Mouse (Mus musculus): ENCODE results near the gene Sprr2f. TPM values are rescaled to one million over a fixed set of nuclear protein-coding genes. Genes with fewer than 3 reads are reported as not detected.

The Sprr2f gene
- polyA plus RNA-seq (2016; fragmentation: Nextera tagmentation; extraction: Ambion mirVana): not detected in 2 replicates

DNA sequence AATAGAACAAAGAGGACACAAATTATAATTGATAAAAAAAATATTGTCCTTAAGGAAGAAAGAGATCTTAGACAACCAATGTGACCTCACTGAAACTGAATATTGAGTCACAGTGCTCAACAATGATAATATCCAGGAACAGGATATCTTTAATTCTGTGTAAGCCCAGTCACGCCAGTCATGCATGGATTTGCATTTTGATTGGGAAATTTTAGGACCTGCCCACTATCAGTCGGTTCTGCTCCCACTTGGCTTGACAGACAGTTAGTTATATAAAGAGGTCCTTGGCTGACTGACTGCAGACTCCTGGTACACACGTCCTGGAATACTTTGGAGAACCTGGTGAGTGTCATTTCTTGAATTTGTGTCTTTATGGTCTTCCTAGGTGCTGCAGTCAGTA lies at the start of gene Sprr2f:
Gene Sprr2f, plus strand, starts transcription at position 301 of the 400 bp plus-strand sequence.
- Histone ChIP-seq H3K27ac (no peak within 1 kb of the TSS), H3K9ac (no peak within 1 kb of the TSS), H3K4me2 (replicated peaks) (no peak within 1 kb of the TSS), H3K4me1 (no peaks in the 10 kb centered on the region), H3K4me3 (no peak within 1 kb of the TSS), H3K9me3 (no peaks in the 10 kb centered on the region), H3K27me3 (replicated peaks) (no peaks in the 10 kb centered on the region), H3K36me3 (no peaks in the 10 kb centered on the region)
- 75% methylated on average over 3 of the region's 3 CpGs for WGBS
- no peak for ATAC-seq (ENCODE audit: low FRiP score, low read depth)

DNA sequence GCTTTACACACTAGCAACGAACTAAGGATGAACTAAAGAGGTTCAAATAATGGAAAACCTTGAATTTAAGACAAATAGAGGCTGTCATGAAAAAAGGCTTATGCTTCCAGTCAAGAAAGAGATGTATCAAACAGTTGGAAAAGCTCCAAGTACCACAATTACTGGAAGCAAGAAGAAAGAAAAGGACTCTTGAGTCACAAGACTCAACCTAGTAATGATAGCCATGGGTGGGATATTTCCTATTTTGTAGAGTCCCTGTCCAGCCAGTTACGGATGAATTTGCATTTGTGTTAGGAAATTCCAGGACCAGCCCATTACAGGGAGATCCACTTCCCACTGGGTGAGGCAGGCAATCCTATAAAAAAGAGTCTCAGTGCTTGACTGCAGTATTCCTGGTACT lies 48.7 kb upstream of the Sprr2f start, which contains the start of gene Sprr2b:
Gene Sprr2b, plus strand, starts transcription at position 301 of the 400 bp plus-strand sequence.
- Histone ChIP-seq H3K4me3 (no peak within 1 kb of the TSS), H3K9ac (no peak within 1 kb of the TSS), H3K4me2 (replicated peaks) (no peak within 1 kb of the TSS), H3K9me3 (no peaks in the 10 kb centered on the region), H3K4me1 (no peaks in the 10 kb centered on the region), H3K27ac (no peak within 1 kb of the TSS), H3K36me3 (no peaks in the 10 kb centered on the region), H3K27me3 (replicated peaks) (no peaks in the 10 kb centered on the region)
- WGBS: 77% methylated on average over 2 of the region's 2 CpGs
- no peak for ATAC-seq (ENCODE audit: low FRiP score, low read depth)

DNA sequence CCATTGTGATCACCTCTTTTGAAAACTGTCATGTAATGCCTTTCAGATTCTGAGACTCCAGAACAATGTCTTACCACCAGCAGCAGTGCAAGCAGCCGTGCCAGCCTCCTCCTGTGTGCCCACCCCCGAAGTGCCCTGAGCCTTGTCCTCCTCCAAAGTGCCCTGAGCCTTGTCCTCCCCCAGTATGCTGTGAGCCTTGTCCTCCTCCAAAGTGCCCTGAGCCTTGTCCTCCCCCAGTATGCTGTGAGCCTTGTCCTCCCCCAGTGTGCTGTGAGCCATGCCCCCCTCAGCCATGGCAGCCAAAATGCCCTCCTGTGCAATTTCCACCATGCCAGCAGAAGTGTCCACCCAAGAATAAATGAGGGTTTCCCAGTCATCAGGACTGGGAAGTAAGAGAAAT lies 47.6 kb upstream of the Sprr2f start:
- Histone ChIP-seq H3K4me3 (no peak overlapping the region), H3K27me3 (replicated peaks) (no peaks in the 10 kb centered on the region), H3K9ac (no peak overlapping the region), H3K27ac (no peak overlapping the region), H3K4me2 (replicated peaks) (no peak overlapping the region), H3K4me1 (no peaks in the 10 kb centered on the region), H3K9me3 (no peaks in the 10 kb centered on the region), H3K36me3 (no peaks in the 10 kb centered on the region)
- ATAC-seq (ENCODE audit: low FRiP score, low read depth): no peak
- 84% methylated on average over 2 of the region's 2 CpGs for WGBS

DNA sequence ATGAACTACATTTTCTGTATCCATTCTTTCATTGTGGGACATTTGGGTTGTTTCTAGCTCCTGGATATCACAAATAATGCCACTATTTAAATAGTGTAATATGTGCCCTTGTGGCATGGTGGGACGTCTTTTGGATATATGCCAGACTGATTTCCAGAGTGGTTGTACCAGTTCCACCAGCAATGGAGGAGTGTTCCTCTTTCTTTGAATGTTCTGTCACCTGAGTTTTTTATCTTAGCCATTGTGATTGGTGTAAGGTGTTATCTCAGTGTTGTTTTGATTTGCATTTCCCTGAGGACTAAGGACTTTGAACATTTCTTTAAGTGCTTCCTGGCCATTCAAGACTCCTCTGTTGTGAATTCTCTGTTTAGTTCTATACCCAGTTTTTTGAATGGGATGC lies 28.7 kb upstream of the Sprr2f start:
- H3K9me3 ChIP-seq: no peaks in the 10 kb centered on the region
- no peak overlapping the region for H3K4me3 ChIP-seq
- H3K4me1 ChIP-seq: no peaks in the 10 kb centered on the region
- no peaks in the 10 kb centered on the region for H3K27me3 ChIP-seq (replicated peaks)
- no peak for ATAC-seq (ENCODE audit: low FRiP score, low read depth)
- WGBS: 82% methylated on average over 1 of the region's 1 CpGs
- H3K9ac ChIP-seq: no peak overlapping the region
- H3K36me3 ChIP-seq: no peaks in the 10 kb centered on the region
- H3K27ac ChIP-seq: no peak overlapping the region
- no peak overlapping the region for H3K4me2 ChIP-seq (replicated peaks)

DNA sequence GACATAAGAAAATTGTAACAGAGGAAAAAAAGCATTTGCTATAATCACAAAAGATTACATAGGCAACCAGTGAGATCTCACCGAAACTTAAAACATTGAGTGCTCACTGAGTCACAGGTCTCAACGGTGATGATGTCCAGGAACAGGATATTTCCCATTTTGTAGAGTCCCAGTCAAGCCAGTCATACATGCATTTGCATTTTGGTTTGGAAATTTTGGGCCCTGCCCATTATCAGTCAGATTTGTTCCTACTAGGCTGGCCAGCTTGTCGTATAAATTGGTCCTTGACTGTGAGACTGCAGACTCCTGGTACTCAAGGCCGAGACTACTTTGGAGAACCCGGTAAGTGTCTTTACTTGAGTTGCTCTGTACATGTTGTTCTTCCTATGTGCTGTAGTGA lies 26.1 kb upstream of the Sprr2f start, which contains the start of gene Sprr2d:
Gene Sprr2d, plus strand, starts transcription at position 301 of the 400 bp plus-strand sequence.
- H3K9me3 ChIP-seq: no peaks in the 10 kb centered on the region
- 93% methylated on average over 5 of the region's 5 CpGs for WGBS
- H3K27me3 ChIP-seq (replicated peaks): no peaks in the 10 kb centered on the region
- no peak within 1 kb of the TSS for H3K27ac ChIP-seq
- H3K9ac ChIP-seq: no peak within 1 kb of the TSS
- no peak within 1 kb of the TSS for H3K4me3 ChIP-seq
- H3K4me1 ChIP-seq: no peaks in the 10 kb centered on the region
- H3K36me3 ChIP-seq: no peaks in the 10 kb centered on the region
- no peak within 1 kb of the TSS for H3K4me2 ChIP-seq (replicated peaks)
- no peak for ATAC-seq (ENCODE audit: low FRiP score, low read depth)

DNA sequence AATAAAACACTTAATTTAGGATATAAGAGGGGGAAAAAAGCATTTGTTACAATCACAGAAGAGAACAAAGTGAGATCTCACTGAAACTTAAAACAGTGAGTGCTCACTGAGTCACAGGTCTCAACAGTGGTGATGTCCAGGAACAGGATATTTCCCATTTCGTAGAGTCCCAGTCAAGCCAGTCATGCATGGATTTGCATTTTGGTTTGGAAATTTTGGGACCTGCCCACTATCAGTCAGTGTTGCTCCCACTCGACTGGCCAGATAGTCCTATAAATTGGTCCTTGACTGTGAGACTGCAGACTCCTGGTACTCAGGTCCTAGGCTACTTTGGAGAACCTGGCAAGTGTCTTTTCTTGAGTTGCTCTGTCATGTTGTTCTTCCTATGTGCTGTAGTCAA lies 13.1 kb upstream of the Sprr2f start, which contains the start of gene Sprr2e:
Gene Sprr2e, plus strand, starts transcription at position 301 of the 400 bp plus-strand sequence.
- no peak within 1 kb of the TSS for H3K9ac ChIP-seq
- WGBS: 90% methylated on average over 2 of the region's 2 CpGs
- no peak for ATAC-seq (ENCODE audit: low FRiP score, low read depth)
- no peak within 1 kb of the TSS for H3K27ac ChIP-seq
- no peak within 1 kb of the TSS for H3K4me3 ChIP-seq
- no peak within 1 kb of the TSS for H3K4me2 ChIP-seq (replicated peaks)
- no peaks in the 10 kb centered on the region for H3K27me3 ChIP-seq (replicated peaks)
- H3K4me1 ChIP-seq: no peaks in the 10 kb centered on the region
- H3K9me3 ChIP-seq: no peaks in the 10 kb centered on the region
- no peaks in the 10 kb centered on the region for H3K36me3 ChIP-seq

DNA sequence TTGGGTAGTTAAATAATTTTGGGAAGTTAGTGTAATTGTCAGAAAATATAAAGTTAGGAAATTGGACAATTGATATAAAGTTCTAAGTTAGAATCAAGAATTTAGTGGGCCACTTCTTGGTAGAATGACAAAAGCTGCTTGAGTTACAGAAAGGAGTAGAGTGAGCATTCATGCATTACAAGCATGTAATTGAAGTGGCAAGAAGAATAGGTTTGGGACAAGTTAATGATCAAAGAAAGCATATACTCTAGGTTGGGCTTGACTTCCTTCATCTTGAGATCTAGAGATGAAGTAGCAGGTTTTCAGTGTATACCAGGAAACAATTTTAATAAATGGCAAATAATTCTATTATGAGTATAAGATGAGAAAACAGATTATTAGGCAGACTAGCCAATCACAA lies 3.4 kb upstream of the Sprr2f start:
- Histone ChIP-seq H3K4me2 (replicated peaks) (no peak overlapping the region), H3K9ac (no peak overlapping the region), H3K4me3 (no peak overlapping the region), H3K36me3 (no peaks in the 10 kb centered on the region), H3K9me3 (no peaks in the 10 kb centered on the region), H3K27ac (no peak overlapping the region), H3K27me3 (replicated peaks) (no peaks in the 10 kb centered on the region), H3K4me1 (no peaks in the 10 kb centered on the region)
- ATAC-seq (ENCODE audit: low FRiP score, low read depth): no peak

DNA sequence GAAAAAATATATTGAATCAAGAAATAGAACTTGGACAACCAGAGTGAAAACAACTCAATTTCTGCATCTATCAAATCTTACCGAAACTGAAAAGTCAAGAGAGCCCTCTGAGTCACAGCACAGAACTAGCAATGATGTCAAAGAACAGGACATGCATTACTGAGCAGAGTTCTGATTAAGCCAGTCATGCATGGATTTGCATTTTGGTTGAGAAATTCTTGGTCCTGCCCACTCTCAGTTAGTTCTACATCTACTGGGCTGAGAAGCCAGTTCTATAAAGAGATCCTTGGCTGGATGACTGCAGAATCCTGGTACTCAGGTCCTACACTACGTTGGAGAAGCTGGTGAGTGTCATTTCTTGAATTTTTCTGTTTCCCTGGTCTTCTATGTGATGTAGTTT lies 8.6 kb downstream of the Sprr2f start:
- WGBS: 79% methylated on average over 2 of the region's 2 CpGs
- no peaks in the 10 kb centered on the region for H3K27me3 ChIP-seq (replicated peaks)
- no peak overlapping the region for H3K4me2 ChIP-seq (replicated peaks)
- H3K9me3 ChIP-seq: no peaks in the 10 kb centered on the region
- no peak overlapping the region for H3K9ac ChIP-seq
- ATAC-seq (ENCODE audit: low FRiP score, low read depth): no peak
- no peaks in the 10 kb centered on the region for H3K4me1 ChIP-seq
- no peaks in the 10 kb centered on the region for H3K36me3 ChIP-seq
- no peak overlapping the region for H3K4me3 ChIP-seq
- no peak overlapping the region for H3K27ac ChIP-seq

DNA sequence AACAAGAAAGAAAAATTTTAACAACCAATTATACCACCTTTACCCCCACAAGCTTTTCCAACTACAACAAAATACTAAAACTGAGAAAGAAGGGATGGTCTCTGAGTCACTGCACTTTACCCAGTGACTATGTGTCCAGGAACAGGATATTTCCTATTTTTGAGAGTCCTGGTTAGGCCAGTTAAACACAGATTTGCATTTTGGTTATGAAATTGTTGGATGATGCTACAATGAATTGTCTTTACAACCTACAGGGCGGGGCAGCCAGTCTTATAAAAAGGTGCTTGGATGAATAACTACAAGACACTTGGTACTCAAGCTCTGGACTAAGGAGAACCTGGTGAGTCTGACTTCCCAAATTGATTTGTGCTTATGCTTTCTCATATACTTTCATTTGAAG lies 20.4 kb downstream of the Sprr2f start, which contains the start of gene Sprr2h:
Gene Sprr2h, plus strand, starts transcription at position 301 of the 400 bp plus-strand sequence.
- Histone ChIP-seq H3K9me3 (no peaks in the 10 kb centered on the region), H3K4me3 (no peak within 1 kb of the TSS), H3K4me2 (replicated peaks) (no peak within 1 kb of the TSS), H3K36me3 (no peaks in the 10 kb centered on the region), H3K27ac (no peak within 1 kb of the TSS), H3K27me3 (replicated peaks) (no peaks in the 10 kb centered on the region), H3K4me1 (no peaks in the 10 kb centered on the region), H3K9ac (no peak within 1 kb of the TSS)
- ATAC-seq (ENCODE audit: low FRiP score, low read depth): no peak
- 79% methylated on average over 1 of the region's 1 CpGs for WGBS

DNA sequence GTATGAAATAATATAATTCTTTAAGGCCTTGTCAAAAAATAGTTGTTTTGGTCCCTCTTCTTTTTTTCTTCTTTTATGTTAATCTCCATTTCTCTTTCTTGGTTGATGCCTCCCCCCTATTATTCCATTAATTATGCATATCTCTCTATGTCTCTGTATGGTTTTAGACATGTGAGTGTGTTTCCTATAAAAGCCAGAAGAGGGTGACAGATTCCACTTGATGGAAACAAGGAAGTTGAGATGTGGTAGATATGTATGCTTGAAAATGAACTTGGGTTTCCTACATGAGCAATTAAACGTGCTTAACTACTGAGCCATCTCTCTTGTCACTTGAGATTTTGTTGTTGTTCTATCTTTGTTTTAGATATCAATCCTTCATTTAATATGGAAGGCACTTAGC lies 29.3 kb downstream of the Sprr2f start:
- Histone ChIP-seq H3K9me3 (no peaks in the 10 kb centered on the region), H3K36me3 (no peaks in the 10 kb centered on the region), H3K4me1 (no peaks in the 10 kb centered on the region), H3K27ac (no peak overlapping the region), H3K4me3 (no peak overlapping the region), H3K4me2 (replicated peaks) (no peak overlapping the region), H3K27me3 (replicated peaks) (no peaks in the 10 kb centered on the region), H3K9ac (no peak overlapping the region)
- WGBS: 72% methylated on average over 1 of the region's 1 CpGs
- no peak for ATAC-seq (ENCODE audit: low FRiP score, low read depth)

DNA sequence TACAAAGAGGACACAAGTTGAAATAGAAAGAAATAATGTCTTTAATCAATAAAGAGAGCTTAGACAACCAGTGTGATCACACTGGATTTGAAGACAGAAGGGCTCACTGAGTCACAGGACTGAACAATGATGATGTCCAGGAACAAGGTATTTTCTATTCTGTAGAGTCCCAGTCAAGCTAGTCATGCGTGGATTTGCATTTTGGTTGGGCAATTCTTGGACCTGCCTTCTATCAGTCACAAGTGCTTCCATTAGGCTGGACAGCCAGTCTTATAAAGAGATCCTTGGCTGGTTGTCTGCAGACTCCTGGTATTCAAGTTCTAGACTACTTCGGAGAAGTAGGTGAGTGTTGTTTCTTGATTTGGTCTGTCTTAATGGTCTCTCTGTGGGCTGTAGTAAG lies 42.7 kb downstream of the Sprr2f start, which contains the start of gene Sprr2i:
Gene Sprr2i, plus strand, starts transcription at position 301 of the 400 bp plus-strand sequence.
- H3K4me1 ChIP-seq: no peaks in the 10 kb centered on the region
- no peak within 1 kb of the TSS for H3K27ac ChIP-seq
- no peak within 1 kb of the TSS for H3K4me2 ChIP-seq (replicated peaks)
- 94% methylated on average over 2 of the region's 2 CpGs for WGBS
- H3K27me3 ChIP-seq (replicated peaks): no peaks in the 10 kb centered on the region
- H3K4me3 ChIP-seq: no peak within 1 kb of the TSS
- no peak within 1 kb of the TSS for H3K9ac ChIP-seq
- H3K36me3 ChIP-seq: no peaks in the 10 kb centered on the region
- ATAC-seq (ENCODE audit: low FRiP score, low read depth): no peak
- no peaks in the 10 kb centered on the region for H3K9me3 ChIP-seq

Data from neural tube, embryonic 12.5 days (tissue).